Mouse (Mus musculus) lung, postnatal 14 days (tissue): ENCODE results near the gene Vps26a.
A peak's percentile ranks its signal among the peaks of the same experiment; 100 is the strongest.

Experiments used
- DNase-seq: peaks from one replicate; pipeline ENCODE4 v3.0.0; 2021

Gene Vps26a

DNA sequence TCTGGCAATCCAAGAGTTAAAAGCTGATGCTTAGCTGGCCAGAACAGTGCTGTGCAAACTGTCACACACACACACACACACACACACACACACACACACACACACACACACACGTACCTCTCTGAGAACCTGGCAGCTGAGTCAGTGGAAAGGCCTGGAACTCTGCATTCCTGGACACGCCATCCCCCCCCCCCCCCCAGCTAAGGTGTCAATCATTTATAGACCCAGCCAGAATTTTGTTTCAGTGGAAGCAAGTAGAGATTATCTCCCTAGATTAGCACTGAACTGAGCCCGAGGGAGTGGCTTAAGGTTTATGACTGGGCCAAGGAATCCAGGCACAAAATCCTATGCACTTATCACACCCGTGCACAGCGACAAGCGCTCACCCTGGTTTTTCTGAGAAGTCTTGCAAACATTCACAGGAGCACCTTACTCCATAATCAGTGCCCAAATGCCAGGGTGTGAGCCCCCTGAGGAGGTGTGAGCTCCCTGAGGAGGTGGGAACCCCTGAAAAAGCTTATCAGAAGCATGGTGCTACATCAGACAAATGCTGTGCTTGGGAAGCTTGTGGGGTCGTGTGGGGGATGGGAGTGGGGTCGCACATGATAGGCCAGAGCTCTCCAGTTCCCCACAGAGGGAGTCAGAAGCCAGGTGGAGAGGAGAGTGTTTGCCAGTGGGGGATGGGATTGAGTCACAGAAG is 73.5 kb downstream of the Vps26a start:
- DNase-seq, result peak; percentile 15

- no peak for DNase-seq
Measured at GRCm38 (mm10) chr10:62411431-62412410, 74.9 kb downstream of the Vps26a start.

GRCm38 (mm10) chr10:62410943-62411342 is 75.7 kb downstream of the Vps26a start:
- peak; percentile 74 for DNase-seq
